Mouse (Mus musculus) limb, embryonic 10.5 days (tissue): ENCODE measurements around the gene Zbtb48. TPM values are rescaled to one million over a fixed set of nuclear protein-coding genes. Genes with fewer than 3 reads are reported as not detected.

ENCODE experiments used
- DNase-seq: peaks from one replicate; pipeline ENCODE4 v3.0.0-alpha.2; 2017; ENCODE audit warnings: low spot score
- H3K27ac ChIP-seq: fragments of 300-500 bp; sonication (generic); 2 replicates; pipeline ENCODE4 v1.5.1; 2016; ENCODE audit warnings: mild to moderate bottlenecking
- H3K27me3 ChIP-seq: fragments of 300-500 bp; sonication (generic); 2 replicates; pipeline ENCODE4 v1.6.1; 2016; ENCODE audit warnings: low read depth, mild to moderate bottlenecking; ENCODE audit not compliant: poor library complexity, severe bottlenecking
- H3K36me3 ChIP-seq: fragments of 300-500 bp; sonication (generic); 2 replicates; pipeline ENCODE4 v1.6.1; 2016; ENCODE audit warnings: mild to moderate bottlenecking, moderate library complexity
- H3K4me1 ChIP-seq: fragments of 300-500 bp; sonication (generic); 2 replicates; pipeline ENCODE4 v1.6.1; 2016
- H3K4me3 ChIP-seq: fragments of 300-500 bp; sonication (generic); 2 replicates; pipeline ENCODE4 v1.5.1; 2016; ENCODE audit warnings: mild to moderate bottlenecking, moderate library complexity
- H3K9me3 ChIP-seq: fragments of 300-500 bp; sonication (generic); replicated peaks from 2 replicates; pipeline ENCODE4 v1.6.1; 2016; ENCODE audit warnings: mild to moderate bottlenecking
- WGBS: fragments of 180-500 bp; shearing (Covaris S2); methylation state at CpG from one replicate; pipeline ENCODE4 v1.1.7; 2016; 5-methylcytosine and 5-hydroxymethylcytosine counted together
- polyA plus RNA-seq: library from polyadenylated mRNA; unstranded; fragments of >200 nt; fragmentation: Nextera tagmentation; extraction: Ambion mirVana; gene quantifications from 2 replicates; pipeline ENCODE4 v1.2.1, GENCODE M21; 2016

Gene Zbtb48
- polyA plus RNA-seq = 24.5 and 26.5 TPM in 2 replicates

DNA sequence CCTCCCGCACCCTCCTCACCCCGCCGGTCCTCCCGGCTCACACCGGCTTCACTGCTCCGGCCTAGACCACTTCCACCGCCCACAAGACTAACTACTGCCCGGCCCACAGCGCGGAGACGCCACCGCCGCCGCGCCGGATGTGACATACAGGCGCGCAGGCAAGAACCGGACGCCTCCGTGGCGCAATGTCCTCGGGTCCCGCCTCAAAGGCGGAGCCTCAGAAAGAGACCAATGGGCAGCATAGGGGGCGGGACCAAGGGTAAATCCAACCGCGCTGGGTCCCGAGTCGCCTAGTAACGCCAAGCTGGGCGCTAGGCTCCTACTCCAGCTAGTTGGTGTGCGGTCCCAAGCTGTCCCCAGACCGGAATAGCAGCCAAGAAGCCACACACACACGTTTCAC lies at the start of gene Zbtb48:
Gene Zbtb48 (minus strand): TSS at position 148 of the 400 bp plus-strand sequence.
- Histone ChIP-seq H3K36me3 (peaks cover 39% of the 10 kb centered on the region), H3K27ac (peak within 1 kb of the TSS; percentile 92), H3K4me3 (peak within 1 kb of the TSS; percentile 94), H3K4me1 (peaks cover 58% of the 10 kb centered on the region), H3K27me3 (peaks cover 11% of the 10 kb centered on the region), H3K9me3 (no peaks in the 10 kb centered on the region)
- peak; percentile 93 for DNase-seq
- 0% methylated on average over 35 of the region's 35 CpGs for WGBS

DNA sequence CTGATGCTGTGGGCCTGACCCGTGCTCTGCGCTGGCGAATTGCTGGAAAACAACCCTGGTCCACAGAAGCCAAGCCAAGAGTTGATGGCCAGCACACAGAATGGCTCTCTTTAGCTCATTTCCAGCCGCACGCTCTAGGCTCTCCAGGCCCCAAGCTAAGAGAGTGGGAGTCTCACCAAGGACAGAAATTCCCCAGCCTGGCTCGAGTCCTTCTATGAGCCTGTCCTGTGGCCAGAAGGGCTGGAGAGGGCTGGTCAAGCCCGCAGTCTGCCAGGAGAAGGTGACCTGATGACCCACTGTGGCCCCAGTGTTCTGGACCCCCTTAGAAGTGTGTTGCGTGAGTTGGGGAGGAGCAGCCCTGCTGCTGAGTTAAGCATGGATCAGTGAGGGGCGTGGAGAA lies 49.7 kb upstream of the Zbtb48 start:
- WGBS = 86% methylated on average over 9 of the region's 9 CpGs
- Histone ChIP-seq H3K4me1 (peaks cover 29% of the 10 kb centered on the region), H3K27ac (peak overlapping the region; percentile 19; the same call in 1 of the 2 replicates), H3K27me3 (no peaks in the 10 kb centered on the region), H3K36me3 (no peaks in the 10 kb centered on the region), H3K9me3 (no peaks in the 10 kb centered on the region), H3K4me3 (no peak overlapping the region)
- DNase-seq = no peak

DNA sequence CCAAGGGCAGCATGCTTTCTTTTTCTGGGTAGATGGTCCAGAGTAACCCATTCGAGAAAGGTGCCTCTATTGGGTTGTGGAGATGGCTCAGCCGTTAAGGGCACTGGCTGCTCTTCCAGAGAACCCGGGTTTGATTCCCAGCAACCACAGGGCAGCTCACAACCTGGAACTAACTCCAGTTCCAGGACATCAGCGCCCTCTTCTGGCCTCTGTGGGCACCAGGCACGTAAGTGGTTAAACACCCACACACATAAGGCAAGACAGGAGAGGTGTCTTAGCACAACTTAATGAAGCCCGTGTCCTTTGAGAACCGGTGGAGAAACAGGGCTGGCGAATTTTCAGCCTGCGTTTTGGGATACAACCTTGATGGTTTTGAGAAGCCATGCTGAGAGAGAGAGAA lies 47.1 kb upstream of the Zbtb48 start:
- no peak overlapping the region for H3K27ac ChIP-seq
- H3K27me3 ChIP-seq = no peaks in the 10 kb centered on the region
- DNase-seq = no peak
- no peak overlapping the region for H3K4me3 ChIP-seq
- H3K9me3 ChIP-seq = no peaks in the 10 kb centered on the region
- no peaks in the 10 kb centered on the region for H3K36me3 ChIP-seq
- H3K4me1 ChIP-seq = peaks cover 31% of the 10 kb centered on the region
- WGBS = 83% methylated on average over 9 of the region's 9 CpGs

DNA sequence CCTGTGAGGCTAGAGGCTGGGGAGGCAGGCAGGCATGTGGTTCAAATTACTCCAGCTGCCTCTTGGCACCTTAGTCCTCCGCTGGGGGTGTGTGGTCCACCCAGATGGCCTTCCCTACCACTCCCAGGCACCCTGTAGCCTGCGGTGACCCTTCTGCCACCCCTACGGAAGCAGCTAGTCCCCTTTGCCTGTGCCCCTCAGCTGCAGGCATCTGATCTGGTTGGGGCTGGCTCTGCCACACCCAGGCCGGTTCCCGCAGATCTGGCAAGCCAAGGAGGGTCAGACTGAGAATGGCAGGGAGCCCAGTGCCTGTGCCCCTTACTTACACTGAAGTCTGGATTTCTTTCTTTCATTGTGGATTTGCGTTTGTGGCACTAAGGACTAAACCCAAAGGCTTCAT lies 46.2 kb upstream of the Zbtb48 start:
- Histone ChIP-seq H3K4me3 (no peak overlapping the region), H3K36me3 (no peaks in the 10 kb centered on the region), H3K27ac (no peak overlapping the region), H3K4me1 (peaks cover 33% of the 10 kb centered on the region), H3K9me3 (no peaks in the 10 kb centered on the region), H3K27me3 (no peaks in the 10 kb centered on the region)
- 84% methylated on average over 6 of the region's 6 CpGs for WGBS
- no peak for DNase-seq

DNA sequence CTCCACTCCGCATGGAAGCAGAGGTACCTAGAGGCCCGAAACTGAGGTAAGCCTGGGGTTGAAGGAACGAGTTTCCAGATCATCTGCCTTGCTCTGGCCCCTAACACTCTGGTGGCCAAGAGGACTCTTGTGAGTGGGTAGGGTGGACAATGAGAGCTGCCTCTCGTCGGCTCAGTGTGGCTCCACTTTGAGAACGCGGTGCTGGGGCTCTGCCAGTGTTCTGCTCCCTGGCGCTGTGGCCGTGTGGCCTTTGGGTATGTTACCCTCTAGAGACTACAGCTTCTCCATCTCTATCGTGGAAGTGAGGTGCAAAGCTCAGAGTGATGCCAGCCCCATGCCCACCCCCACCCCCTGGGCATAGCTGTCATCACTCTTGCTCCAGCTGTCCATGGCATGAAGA lies 45.2 kb upstream of the Zbtb48 start:
- no peak for DNase-seq
- Histone ChIP-seq H3K27me3 (no peaks in the 10 kb centered on the region), H3K27ac (no peak overlapping the region), H3K9me3 (no peaks in the 10 kb centered on the region), H3K36me3 (no peaks in the 10 kb centered on the region), H3K4me1 (peaks cover 31% of the 10 kb centered on the region), H3K4me3 (no peak overlapping the region)
- WGBS = 86% methylated on average over 10 of the region's 10 CpGs

GRCm38 (mm10) chr4:152072121-152072601 lies 44.7 kb upstream of the Zbtb48 start, which contains the start of gene Plekhg5:
Plekhg5 (plus strand) TSS chr4:152072498.
- Histone ChIP-seq H3K36me3 (no peaks in the 10 kb centered on the region), H3K4me1 (peaks cover 31% of the 10 kb centered on the region), H3K27ac (no peak within 1 kb of the TSS), H3K4me3 (no peak within 1 kb of the TSS), H3K27me3 (no peaks in the 10 kb centered on the region), H3K9me3 (no peaks in the 10 kb centered on the region)
- no peak for DNase-seq
- WGBS = 71% methylated on average over 10 of the region's 10 CpGs

- peaks cover 25% of the 10 kb centered on the region for H3K4me1 ChIP-seq
- H3K27me3 ChIP-seq = no peaks in the 10 kb centered on the region
- WGBS = 75% methylated on average over 11 of the region's 11 CpGs
- DNase-seq = no peak
- no peaks in the 10 kb centered on the region for H3K9me3 ChIP-seq
- H3K27ac ChIP-seq = no peak overlapping the region
- no peaks in the 10 kb centered on the region for H3K36me3 ChIP-seq
- H3K4me3 ChIP-seq = no peak overlapping the region
Observed at GRCm38 (mm10) chr4:152070494-152071396, 43.3 kb upstream of the Zbtb48 start.

GRCm38 (mm10) chr4:152069245-152069644 lies 41.8 kb upstream of the Zbtb48 start:
- H3K4me3 ChIP-seq = no peak overlapping the region
- H3K9me3 ChIP-seq = no peaks in the 10 kb centered on the region
- H3K36me3 ChIP-seq = peaks cover 6% of the 10 kb centered on the region; the same call in 1 of the 2 replicates
- no peak overlapping the region for H3K27ac ChIP-seq
- 93% methylated on average over 3 of the region's 3 CpGs for WGBS
- no peaks in the 10 kb centered on the region for H3K27me3 ChIP-seq
- peaks cover 20% of the 10 kb centered on the region for H3K4me1 ChIP-seq
- DNase-seq = no peak

GRCm38 (mm10) chr4:152068166-152068724 lies 40.8 kb upstream of the Zbtb48 start:
- no peak overlapping the region for H3K4me3 ChIP-seq
- 86% methylated on average over 6 of the region's 6 CpGs for WGBS
- no peak overlapping the region for H3K27ac ChIP-seq
- peaks cover 6% of the 10 kb centered on the region; the same call in 1 of the 2 replicates for H3K36me3 ChIP-seq
- DNase-seq = no peak
- H3K9me3 ChIP-seq = no peaks in the 10 kb centered on the region
- peaks cover 14% of the 10 kb centered on the region for H3K4me1 ChIP-seq
- no peaks in the 10 kb centered on the region for H3K27me3 ChIP-seq

DNA sequence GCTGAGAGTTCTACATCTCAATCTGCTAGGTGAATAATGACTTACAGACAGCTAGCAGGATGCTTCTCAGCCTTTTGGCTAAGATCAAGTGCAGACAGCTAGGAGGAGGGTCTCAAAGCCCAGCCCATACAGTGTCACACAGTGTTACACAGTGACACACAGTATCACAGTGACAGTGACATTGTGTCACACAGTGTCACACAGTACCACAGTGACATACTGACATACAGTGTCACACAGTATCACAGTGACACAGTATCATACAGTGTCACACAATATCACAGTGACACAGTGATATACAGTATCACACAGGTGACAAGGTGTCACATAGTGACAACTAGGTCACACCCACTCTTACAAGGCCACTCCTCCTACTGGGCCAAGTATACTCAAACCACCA lies 39.8 kb upstream of the Zbtb48 start:
- peaks cover 10% of the 10 kb centered on the region for H3K36me3 ChIP-seq
- no peaks in the 10 kb centered on the region for H3K27me3 ChIP-seq
- peaks cover 8% of the 10 kb centered on the region for H3K4me1 ChIP-seq
- H3K4me3 ChIP-seq = no peak overlapping the region
- DNase-seq = no peak
- no peaks in the 10 kb centered on the region for H3K9me3 ChIP-seq
- no peak overlapping the region for H3K27ac ChIP-seq

DNA sequence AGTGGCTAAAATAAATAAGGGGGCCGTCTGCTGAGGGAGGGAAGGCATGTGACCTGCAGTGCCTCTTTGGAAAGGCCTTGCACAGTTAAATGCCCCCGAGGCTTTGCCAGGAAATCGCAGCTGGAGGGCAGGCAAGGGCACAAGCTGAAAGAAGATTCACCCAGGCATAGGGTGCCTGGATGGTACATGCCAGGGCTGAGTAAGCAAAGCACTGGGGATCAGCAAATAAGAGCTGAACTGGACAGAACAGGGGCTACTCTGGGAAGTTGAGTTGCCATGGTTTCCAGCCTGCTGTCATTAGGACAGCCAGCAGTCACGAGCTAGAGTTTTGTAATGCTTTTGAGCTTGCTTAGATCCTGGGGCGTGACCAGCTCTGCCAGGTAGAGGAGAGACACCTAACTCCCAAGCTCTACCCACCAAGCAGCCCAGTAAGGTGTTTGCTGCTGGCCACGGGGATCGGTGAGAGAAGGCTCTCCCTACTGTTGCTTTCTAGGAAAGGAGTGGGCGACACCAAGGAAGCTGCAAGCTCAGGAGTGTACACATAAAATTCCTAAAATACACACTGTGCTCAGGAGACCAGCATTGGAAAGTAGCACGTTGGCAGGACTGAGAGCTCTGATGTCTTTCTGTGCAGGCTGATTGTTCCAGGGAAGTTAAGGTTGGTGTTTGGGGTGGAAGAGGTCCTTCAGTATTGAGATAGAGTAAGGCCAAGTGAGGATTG lies 35.1 kb upstream of the Zbtb48 start:
- peaks cover 57% of the 10 kb centered on the region for H3K36me3 ChIP-seq
- no peak overlapping the region for H3K4me3 ChIP-seq
- no peak overlapping the region for H3K27ac ChIP-seq
- no peaks in the 10 kb centered on the region for H3K27me3 ChIP-seq
- DNase-seq = no peak
- H3K9me3 ChIP-seq = no peaks in the 10 kb centered on the region
- 81% methylated on average over 9 of the region's 9 CpGs for WGBS
- no peaks in the 10 kb centered on the region for H3K4me1 ChIP-seq

GRCm38 (mm10) chr4:152044609-152045008 lies 17.1 kb upstream of the Zbtb48 start:
- H3K27ac ChIP-seq = no peak overlapping the region
- H3K4me1 ChIP-seq = peaks cover 11% of the 10 kb centered on the region
- no peaks in the 10 kb centered on the region for H3K9me3 ChIP-seq
- no peak for DNase-seq
- no peaks in the 10 kb centered on the region for H3K27me3 ChIP-seq
- 76% methylated on average over 6 of the region's 6 CpGs for WGBS
- H3K4me3 ChIP-seq = no peak overlapping the region
- H3K36me3 ChIP-seq = peaks cover 87% of the 10 kb centered on the region

GRCm38 (mm10) chr4:152043171-152043570 lies 15.7 kb upstream of the Zbtb48 start:
- WGBS = 87% methylated on average over 3 of the region's 3 CpGs
- no peak overlapping the region for H3K27ac ChIP-seq
- H3K36me3 ChIP-seq = peaks cover 74% of the 10 kb centered on the region
- H3K27me3 ChIP-seq = no peaks in the 10 kb centered on the region
- H3K4me3 ChIP-seq = no peak overlapping the region
- peaks cover 21% of the 10 kb centered on the region for H3K4me1 ChIP-seq
- H3K9me3 ChIP-seq = no peaks in the 10 kb centered on the region
- no peak for DNase-seq
